In genomic region chr2:16359341-16359928, GRCm38 (mm10) we compare ENCODE assay signal across 9 mouse cellular contexts. TPM values are rescaled to one million over a fixed set of nuclear protein-coding genes. Genes with fewer than 3 reads are reported as not detected.
DNase-seq lines count a peak whose midpoint lies in the region; ATAC-seq and TF ChIP-seq lines count a peak whose summit lies in the region.
"Had no signal": no experiment of that assay in that cellular context is flagged by ENCODE, and none has a peak within 500 bp of the region (broad histone marks: within the 10 kb centered on the region; RNA-seq: fewer than 3 reads in every experiment).

No protein-coding gene starts in this region.

- no peak for ATAC-seq in midbrain, embryonic 14.5 days (ENCODE audit: low FRiP score, low TSS enrichment)
- ATAC-seq in limb, embryonic 12.5 days (ENCODE audit: insufficient number of reproducible peaks, insufficient read depth, low FRiP score, low TSS enrichment, low read depth) = no peak
- ATAC-seq in stomach, embryonic 16.5 days (ENCODE audit: insufficient read depth, low FRiP score) = no peak

- DNase-seq in cerebellum, adult 2 months = peak in 1 of 2 experiments; percentile 65
- no peak for DNase-seq in cerebellum, postnatal 4 days (ENCODE audit: low spot score in 2 of 2)
- peak; percentile 72 for DNase-seq in midbrain, embryonic 14.5 days
- DNase-seq in midbrain, embryonic 10.5 days (ENCODE audit: low spot score) = no peak
- peak; percentile 46 for DNase-seq in fat pad, adult 2 months (ENCODE audit: extremely low read depth, low read depth, low spot score)
- no peak for DNase-seq in thymus, postnatal 10 days (ENCODE audit: low spot score in 2 of 2)

- H3K4me2 ChIP-seq in midbrain, embryonic 14.5 days (ENCODE audit: low read length) = peak overlapping the region; percentile 74
- peak overlapping the region; percentile 78 for H3K4me2 ChIP-seq in limb, embryonic 12.5 days
- peak overlapping the region; percentile 29; the same call in 1 of the 2 replicates for H3K4me2 ChIP-seq in stomach, embryonic 16.5 days (ENCODE audit: low read depth, low read length)

- TF ChIP-seq POLR2A in cerebellum, adult 2 months (IDR thresholded peaks at IDR 0.05; ENCODE audit: borderline replicate concordance, insufficient read depth, low read length) = no peak

- H3K9me3 ChIP-seq in midbrain, embryonic 14.5 days (ENCODE audit: control insufficient read depth, low read length) = no peaks in the 10 kb centered on the region
- no peaks in the 10 kb centered on the region for H3K9me3 ChIP-seq in midbrain, embryonic 10.5 days (replicated peaks)
- no peaks in the 10 kb centered on the region for H3K9me3 ChIP-seq in limb, embryonic 12.5 days
- no peaks in the 10 kb centered on the region for H3K9me3 ChIP-seq in stomach, embryonic 16.5 days (replicated peaks; ENCODE audit: control insufficient read depth, low read length)
- H3K9me3 ChIP-seq: midbrain, embryonic 12.5 days had no signal

- peak overlapping the region; percentile 38 for H3K4me3 ChIP-seq in cerebellum, adult 2 months (replicated peaks; ENCODE audit: insufficient read depth, low read depth, low read length)
- peak overlapping the region; percentile 69 for H3K4me3 ChIP-seq in midbrain, embryonic 14.5 days (replicated peaks; ENCODE audit: low read depth, low read length)
- H3K4me3 ChIP-seq in midbrain, embryonic 10.5 days = no peak overlapping the region
- peak overlapping the region; percentile 19; the same call in 1 of the 2 replicates for H3K4me3 ChIP-seq in limb, embryonic 12.5 days (replicated peaks)
- H3K4me3 ChIP-seq in stomach, embryonic 16.5 days (replicated peaks; ENCODE audit: low read length) = no peak overlapping the region
- H3K4me3 ChIP-seq: midbrain, embryonic 12.5 days had no signal

- peaks cover 4% of the 10 kb centered on the region; the same call in 1 of the 2 replicates for H3K4me1 ChIP-seq in cerebellum, adult 2 months (ENCODE audit: control insufficient read depth, insufficient read depth, low read length)
- H3K4me1 ChIP-seq in midbrain, embryonic 14.5 days (ENCODE audit: control insufficient read depth, insufficient read depth, low read length) = 0 out of 2 replicates have a peak, but pooled peaks cover 4% of the 10 kb centered on the region
- H3K4me1 ChIP-seq in midbrain, embryonic 10.5 days = peaks cover 30% of the 10 kb centered on the region
- peaks cover 19% of the 10 kb centered on the region for H3K4me1 ChIP-seq in limb, embryonic 12.5 days (replicated peaks)
- peaks cover 6% of the 10 kb centered on the region; the same call in 1 of the 2 replicates for H3K4me1 ChIP-seq in stomach, embryonic 16.5 days (ENCODE audit: control insufficient read depth, insufficient read depth, low read length)

- no peak overlapping the region for H3K27ac ChIP-seq in cerebellum, adult 2 months (ENCODE audit: insufficient read depth, low read length)
- H3K27ac ChIP-seq in midbrain, embryonic 14.5 days (replicated peaks; ENCODE audit: low read depth, low read length) = no peak overlapping the region
- no peak overlapping the region for H3K27ac ChIP-seq in midbrain, embryonic 10.5 days (replicated peaks)
- no peak overlapping the region for H3K27ac ChIP-seq in limb, embryonic 12.5 days
- H3K27ac ChIP-seq in stomach, embryonic 16.5 days (ENCODE audit: low read length) = no peak overlapping the region
- H3K27ac ChIP-seq: midbrain, embryonic 12.5 days had no signal

- H3K9ac ChIP-seq in midbrain, embryonic 14.5 days (replicated peaks; ENCODE audit: low read length) = no peak overlapping the region
- no peak overlapping the region for H3K9ac ChIP-seq in limb, embryonic 12.5 days (replicated peaks)
- no peak overlapping the region for H3K9ac ChIP-seq in stomach, embryonic 16.5 days (ENCODE audit: low read length)
- H3K9ac ChIP-seq: midbrain, embryonic 12.5 days had no signal

- H3K27me3 ChIP-seq in cerebellum, adult 2 months (ENCODE audit: control insufficient read depth, insufficient read depth, low read length) = no peaks in the 10 kb centered on the region
- peaks cover 7% of the 10 kb centered on the region; the same call in 1 of the 2 replicates for H3K27me3 ChIP-seq in midbrain, embryonic 14.5 days (ENCODE audit: control insufficient read depth, insufficient read depth, low read length)
- H3K27me3 ChIP-seq in midbrain, embryonic 10.5 days (ENCODE audit: low read depth, poor library complexity, severe bottlenecking) = peaks cover 16% of the 10 kb centered on the region
- H3K27me3 ChIP-seq in limb, embryonic 12.5 days = no peaks in the 10 kb centered on the region
- no peaks in the 10 kb centered on the region for H3K27me3 ChIP-seq in stomach, embryonic 16.5 days (ENCODE audit: control insufficient read depth, insufficient read depth, low read length)

- no peak for TF ChIP-seq CTCF in cerebellum, adult 2 months (IDR thresholded peaks at IDR 0.05; ENCODE audit: borderline replicate concordance, insufficient read depth, low read depth, low read length)

- WGBS in cerebellum, adult 2 months = 30% methylated on average over 3 of the region's 3 CpGs
- WGBS in midbrain, embryonic 14.5 days = 75% methylated on average over 3 of the region's 3 CpGs
- WGBS in midbrain, embryonic 10.5 days = 76% methylated on average over 3 of the region's 3 CpGs
- WGBS in limb, embryonic 12.5 days = 55% methylated on average over 3 of the region's 3 CpGs
- 39% methylated on average over 3 of the region's 3 CpGs for WGBS in stomach, embryonic 16.5 days

- no peaks in the 10 kb centered on the region for H3K36me3 ChIP-seq in midbrain, embryonic 14.5 days (ENCODE audit: control insufficient read depth, insufficient read depth, low read length)
- no peaks in the 10 kb centered on the region for H3K36me3 ChIP-seq in midbrain, embryonic 10.5 days
- H3K36me3 ChIP-seq in limb, embryonic 12.5 days = no peaks in the 10 kb centered on the region
- no peaks in the 10 kb centered on the region for H3K36me3 ChIP-seq in stomach, embryonic 16.5 days (ENCODE audit: control insufficient read depth, insufficient read depth, low read length)
- H3K36me3 ChIP-seq: midbrain, embryonic 12.5 days had no signal

RNA-seq across cellular contexts. Expression of gene Plxdc2, which starts 3.3 kb away (rescaled TPM):
- polyA plus RNA-seq in cerebellum, adult 2 months (2012; rRNA removed) = 18.3 and 19.1 TPM in 2 replicates
- polyA plus RNA-seq in midbrain, embryonic 14.5 days (2014; fragmentation: Nextera tagmentation; extraction: Ambion mirVana) = 17.6 and 21.5 TPM in 2 replicates
- 16.9 and 18.9 TPM in 2 replicates for polyA plus RNA-seq in midbrain, embryonic 10.5 days (2016; fragmentation: Nextera tagmentation; extraction: Ambion mirVana)
- 23.1 and 27.9 TPM in 2 replicates for polyA plus RNA-seq in limb, embryonic 12.5 days (2016; fragmentation: Nextera tagmentation; extraction: Ambion mirVana)
- 34.3 and 37.1 TPM in 2 replicates for polyA plus RNA-seq in stomach, embryonic 16.5 days (2015; fragmentation: Nextera tagmentation; extraction: Ambion mirVana)

Comparison
In these comparisons a context has a peak if more than half of its experiments do, and no peak if none do; other contexts are left out.
1. DNase-seq: peak in midbrain, embryonic 14.5 days (single experiment) and fat pad, adult 2 months (single experiment); none in cerebellum, postnatal 4 days (0 of 2), midbrain, embryonic 10.5 days (single experiment) and thymus, postnatal 10 days (0 of 2).
2. H3K4me3 ChIP-seq: peak in cerebellum, adult 2 months (single experiment), midbrain, embryonic 14.5 days (single experiment) and limb, embryonic 12.5 days (single experiment); none in midbrain, embryonic 10.5 days (single experiment) and stomach, embryonic 16.5 days (single experiment).
3. Peak in every context shown above with its lines, with median percentiles within 50 percentile points of each other: H3K4me2 ChIP-seq.